Mouse (Mus musculus) right cerebral cortex, postnatal 10 days (tissue): ENCODE measurements around the gene Phactr3.

Source experiments
- DNase-seq, 2 experiments: peaks; one replicate each; pipeline ENCODE4 v3.0.0; 2021; ENCODE audit warnings: low spot score in 2 of 2

Phactr3 gene

GRCm38 (mm10) chr2:178257117-178257825 is 138.5 kb downstream of the Phactr3 start:
- DNase-seq, result no peak

DNA sequence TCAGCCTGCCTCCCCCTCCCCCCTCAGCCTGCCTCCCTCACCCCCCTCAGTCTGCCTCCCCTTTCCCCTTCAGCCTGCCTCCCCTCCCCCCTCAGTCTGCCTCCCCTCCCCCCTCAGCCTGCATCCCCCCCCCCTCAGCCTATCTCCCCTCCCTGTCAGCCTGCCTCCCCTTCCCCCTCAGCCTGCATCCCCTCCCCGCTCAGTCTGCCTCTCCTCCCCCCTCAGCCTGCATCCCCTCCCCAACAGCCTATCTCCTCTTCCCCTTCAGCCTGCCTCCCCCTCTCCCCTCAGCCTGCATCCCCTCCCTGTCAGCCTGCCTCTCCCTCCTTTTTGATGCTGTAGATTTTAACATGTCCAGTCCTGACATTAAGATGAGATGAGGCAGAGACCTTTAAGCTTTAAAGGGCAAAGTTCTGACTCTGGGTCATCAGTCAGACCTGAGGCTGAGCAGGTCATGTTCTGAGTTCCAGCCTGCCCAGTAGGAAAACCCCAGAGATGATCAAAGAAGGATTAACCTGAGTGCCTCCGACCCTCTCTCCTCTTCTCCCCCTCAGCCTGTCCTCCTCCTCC is 139.3 kb downstream of the Phactr3 start:
- no peak for DNase-seq

DNA sequence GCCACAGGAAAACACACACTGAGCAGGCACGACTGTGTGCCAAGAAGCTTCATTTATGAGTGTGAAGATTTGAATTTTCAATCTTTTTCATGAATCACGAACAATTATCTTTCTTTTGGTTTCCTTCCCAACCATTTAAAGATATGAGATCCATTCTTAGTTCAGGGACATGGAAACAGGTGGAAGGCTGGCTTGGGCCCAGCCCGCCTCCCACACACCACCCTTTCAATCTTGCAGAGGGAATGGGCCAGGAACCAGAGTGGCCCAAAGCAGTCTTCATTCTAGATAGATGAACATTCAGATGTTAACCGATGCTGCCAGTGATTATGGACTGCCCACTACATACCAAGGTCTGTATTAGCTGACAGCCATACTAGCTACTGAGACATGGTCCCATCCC is 144.3 kb downstream of the Phactr3 start:
- peak in 1 of 2 experiments; percentile 71 for DNase-seq

GRCm38 (mm10) chr2:178264389-178264788 is 145.6 kb downstream of the Phactr3 start:
- peak; percentile 90 to 94 for DNase-seq

DNA sequence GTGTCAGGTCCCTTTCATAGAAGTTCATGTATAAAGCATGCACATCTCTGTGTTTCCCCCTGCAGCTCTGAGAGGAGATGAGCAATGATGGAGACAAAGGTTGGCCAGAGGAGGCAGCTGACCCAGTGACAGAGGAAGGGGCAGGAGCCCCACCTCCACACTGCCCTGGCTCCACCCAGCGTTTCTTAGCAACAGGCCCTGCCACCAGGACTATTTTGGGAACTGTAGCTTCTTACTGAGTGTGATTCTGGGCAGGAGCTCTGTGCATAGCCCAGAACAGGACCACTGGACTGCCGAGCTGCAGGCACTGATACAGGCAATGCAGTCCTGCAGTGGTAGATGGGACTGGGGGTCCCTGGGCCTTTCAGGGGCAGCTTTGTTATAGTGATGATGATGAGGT is 146.7 kb downstream of the Phactr3 start:
- DNase-seq, result peak; percentile 64 to 77

- DNase-seq, result no peak
Measured at GRCm38 (mm10) chr2:178270794-178271193, 152.0 kb downstream of the Phactr3 start.

DNA sequence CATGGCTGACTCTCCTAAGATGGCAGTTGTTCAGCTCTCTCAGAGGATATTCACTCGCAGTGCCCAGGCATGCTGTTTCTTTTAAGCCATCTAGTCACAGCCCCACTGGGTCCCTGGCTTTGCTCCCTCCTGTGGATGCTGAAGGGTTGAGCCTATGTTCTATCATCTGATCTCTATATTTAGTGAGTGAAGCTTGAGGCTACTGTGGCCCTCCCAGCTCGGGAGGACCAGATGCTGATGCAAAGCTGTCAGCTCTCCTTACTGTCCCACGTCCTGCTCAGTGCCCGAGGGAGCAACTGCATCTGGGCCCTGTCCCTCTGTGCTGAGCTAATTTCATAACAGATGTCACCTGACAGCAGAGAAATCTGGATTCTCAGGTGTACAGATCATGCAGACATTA is 153.6 kb downstream of the Phactr3 start:
- no peak for DNase-seq

DNA sequence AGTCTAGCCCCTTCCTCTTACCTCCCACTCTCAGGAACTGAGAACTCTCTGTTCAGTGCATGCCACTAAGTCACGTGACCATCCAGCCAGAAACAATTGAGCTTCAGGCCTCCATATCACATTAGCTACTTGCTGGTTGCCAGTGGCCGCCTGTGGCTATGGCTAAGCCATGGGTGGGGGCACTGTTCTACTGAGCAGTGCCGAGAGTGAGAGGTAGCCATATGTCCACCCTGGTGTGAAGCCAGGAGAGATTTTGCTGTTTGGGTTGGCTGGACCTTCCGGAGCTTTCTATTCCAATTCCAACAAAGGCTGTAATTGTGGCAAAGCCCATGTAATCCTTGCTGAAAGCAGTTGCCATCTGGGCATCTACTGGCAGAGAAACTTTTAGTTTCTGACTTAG is 155.4 kb downstream of the Phactr3 start:
- DNase-seq, result no peak

DNA sequence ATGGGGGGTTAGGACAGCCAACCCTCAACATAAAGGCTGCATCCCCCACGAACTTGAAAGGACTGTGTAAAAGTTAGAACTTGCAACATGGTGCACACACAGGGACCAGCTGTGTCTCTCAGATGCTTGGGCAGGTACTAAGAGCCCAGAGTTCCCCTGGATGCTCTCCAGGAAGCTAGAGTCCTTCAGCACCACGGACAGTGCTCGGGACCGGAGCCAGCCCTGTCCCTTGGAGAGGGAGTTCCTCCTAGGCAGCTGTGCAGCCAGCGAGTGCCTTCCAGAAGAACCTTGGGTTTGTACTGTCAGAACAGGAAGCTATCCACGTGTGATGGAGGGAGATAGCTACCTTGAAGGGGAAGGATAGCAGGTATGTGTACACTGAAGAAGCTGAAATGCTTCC is 158.4 kb downstream of the Phactr3 start:
- no peak for DNase-seq

- no peak for DNase-seq
Measured at GRCm38 (mm10) chr2:178281183-178281582, 162.4 kb downstream of the Phactr3 start.

DNA sequence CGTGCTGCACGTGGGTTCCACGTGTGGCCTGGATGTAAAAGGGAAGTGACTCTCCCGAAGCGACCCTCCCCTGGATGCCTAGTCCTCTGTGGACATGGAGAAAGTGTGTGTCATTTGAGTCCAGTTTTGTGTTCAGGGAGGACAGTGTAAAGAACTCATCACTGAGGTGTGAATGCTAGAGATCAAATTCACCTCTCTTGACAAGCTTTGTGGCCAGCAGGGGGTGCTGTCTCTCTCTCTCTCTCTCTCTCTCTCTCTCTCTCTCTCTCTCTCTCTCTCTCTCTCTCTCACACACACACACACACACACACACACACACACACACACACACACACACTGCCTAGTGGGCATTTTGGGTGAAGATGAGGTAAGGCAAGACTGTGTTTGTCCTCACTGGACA is 168.5 kb downstream of the Phactr3 start:
- DNase-seq, result peak in 1 of 2 experiments; percentile 74

DNA sequence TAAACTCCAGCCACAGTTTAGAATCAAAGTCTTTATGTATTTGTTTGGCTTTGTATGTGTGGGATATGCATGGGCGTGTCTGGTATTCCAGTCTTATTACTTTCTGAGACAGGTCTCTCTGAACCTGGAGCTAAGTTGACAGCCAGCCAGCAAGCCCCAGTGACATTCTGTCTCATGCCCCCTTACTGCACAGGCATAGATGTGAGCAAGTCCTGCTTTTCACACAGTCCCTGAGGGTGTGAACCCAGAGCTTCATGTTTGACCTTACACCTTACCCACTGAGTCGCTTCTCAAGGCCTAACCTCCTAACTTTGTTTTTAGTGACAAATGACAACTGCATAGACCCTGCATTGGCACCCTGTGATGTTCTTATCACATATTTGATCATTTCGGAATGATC is 169.9 kb downstream of the Phactr3 start:
- no peak for DNase-seq

DNA sequence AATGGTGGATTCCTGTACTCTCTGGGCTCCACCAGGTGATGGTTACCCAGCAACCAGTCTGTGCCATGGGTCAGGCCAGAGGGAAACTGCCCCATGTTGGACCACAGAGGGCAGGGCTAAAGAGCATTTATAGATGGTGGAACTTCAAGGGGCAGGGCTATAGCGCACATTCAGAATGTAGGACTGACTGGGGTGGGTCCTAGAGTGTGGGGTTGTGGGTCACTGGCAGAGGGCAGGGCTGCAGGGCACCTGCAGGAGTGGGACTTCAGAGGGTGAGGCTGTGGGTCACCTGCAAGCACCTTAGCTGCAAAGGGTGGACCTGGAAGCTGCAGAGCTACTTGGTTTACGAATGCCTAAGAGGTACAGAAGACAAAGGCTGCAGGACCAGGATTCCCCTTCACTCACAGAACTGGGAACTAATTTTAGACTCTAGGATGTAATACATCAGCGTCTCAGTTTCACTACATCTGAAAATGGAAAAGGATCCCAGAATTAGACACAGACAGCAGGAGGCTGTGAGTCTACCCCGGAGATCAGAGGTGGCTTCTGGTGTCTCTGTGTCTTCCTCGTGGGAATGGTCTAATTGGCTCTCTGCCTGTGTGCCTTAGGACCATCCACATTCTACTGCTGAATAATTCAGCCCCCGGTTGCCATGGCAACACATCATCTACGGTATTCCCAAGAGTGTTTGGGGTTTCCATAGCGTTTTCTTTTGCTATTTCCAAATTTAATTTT is 184.8 kb downstream of the Phactr3 start:
- DNase-seq, result peak; percentile 93 to 95

DNA sequence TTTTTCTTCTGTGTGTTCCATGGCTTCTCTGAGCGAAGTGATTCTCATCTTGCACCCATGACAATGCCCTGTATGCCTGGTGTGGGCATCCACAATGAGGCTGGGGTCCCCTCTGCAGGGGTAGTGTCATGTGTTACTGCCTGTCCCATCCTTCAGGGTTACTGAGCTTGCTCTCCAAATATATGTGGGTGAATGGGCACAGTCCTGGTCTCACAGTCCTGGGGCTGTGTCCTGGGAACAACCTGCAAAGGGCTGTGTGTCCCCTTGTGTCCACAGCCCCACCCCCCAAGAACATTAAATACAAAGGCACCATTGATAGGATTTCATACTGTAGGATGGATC is 185.4 kb downstream of the Phactr3 start:
- DNase-seq, result no peak

DNA sequence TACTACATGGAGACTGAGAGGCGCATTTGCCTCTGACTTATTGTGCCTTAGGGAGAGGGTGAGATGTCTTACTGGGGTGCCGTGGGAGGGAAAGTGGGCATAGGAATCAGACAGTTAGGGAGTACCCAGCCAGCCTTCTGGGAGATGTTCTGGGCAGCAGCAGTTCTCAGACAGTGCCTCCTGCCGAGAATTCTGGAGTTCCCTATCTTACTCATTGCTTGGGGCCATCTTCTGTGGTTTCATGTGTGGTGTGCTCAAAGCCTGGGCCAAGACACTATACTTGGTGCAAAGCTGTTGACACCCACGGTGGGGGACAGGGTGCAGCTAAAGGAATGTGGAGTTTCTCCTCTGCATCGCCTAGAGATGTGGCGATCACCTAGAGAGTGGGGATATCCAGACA is 185.9 kb downstream of the Phactr3 start:
- DNase-seq, result no peak

DNA sequence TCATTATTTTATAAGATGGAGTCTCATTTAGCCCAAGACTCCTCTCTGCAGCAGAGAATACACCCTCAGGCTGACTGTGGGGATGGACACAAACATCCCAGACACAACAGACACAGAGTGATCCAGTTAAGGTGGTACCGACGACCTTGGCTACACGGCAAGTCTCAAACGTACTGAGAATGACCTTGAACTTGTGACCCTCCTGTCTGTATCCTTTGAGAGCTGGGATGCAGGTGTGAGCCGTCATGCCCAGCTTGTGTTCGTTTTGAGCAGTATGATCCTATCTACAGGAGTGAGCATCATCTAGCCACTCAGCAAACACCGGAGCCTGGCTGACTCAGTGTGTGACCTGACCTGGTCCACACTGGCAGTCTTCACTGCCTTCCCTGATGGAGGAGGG is 194.8 kb downstream of the Phactr3 start:
- no peak for DNase-seq

- DNase-seq, result no peak
Measured at GRCm38 (mm10) chr2:178316281-178316680, 197.5 kb downstream of the Phactr3 start.

DNA sequence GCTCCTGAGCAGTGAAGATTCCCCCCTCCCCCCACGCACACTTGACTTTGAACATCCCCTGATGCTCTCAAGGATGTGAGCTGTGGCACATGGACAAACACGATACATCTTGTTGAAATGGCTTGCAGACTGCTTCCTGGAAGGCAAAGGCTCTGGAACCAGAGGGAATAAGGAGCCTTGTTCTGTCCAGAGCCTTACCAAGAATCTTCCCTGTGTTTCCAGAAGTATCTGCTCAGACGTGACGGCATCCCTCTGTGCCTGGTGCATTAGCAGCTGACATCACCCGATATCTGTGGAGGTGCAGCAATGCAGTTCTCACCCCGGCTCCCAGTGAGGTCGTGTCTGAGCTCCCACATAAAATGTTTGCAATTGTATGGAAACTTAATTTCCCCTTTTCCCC is 201.0 kb downstream of the Phactr3 start:
- DNase-seq, result peak in 1 of 2 experiments; percentile 16

DNA sequence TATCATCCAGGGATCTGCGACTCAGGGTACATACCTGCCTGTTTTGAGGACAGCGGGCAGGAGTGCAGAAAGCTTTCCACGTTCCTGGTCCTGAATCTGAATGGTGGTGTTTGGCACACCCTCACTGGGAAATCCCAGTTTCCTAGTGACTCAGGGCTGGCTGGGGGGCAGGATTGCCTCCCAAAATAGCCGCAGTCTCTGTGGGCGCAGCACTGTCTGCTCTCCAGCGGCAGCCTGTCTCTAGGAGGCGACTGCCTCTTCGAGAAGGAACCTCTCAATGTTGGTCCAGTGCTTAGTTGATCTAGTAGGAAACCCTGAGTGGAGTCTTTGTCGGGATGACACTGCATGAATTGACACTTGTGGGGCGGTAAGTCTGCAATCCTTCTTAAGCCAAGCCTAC is 202.5 kb downstream of the Phactr3 start:
- peak in 1 of 2 experiments; percentile 44 for DNase-seq

DNA sequence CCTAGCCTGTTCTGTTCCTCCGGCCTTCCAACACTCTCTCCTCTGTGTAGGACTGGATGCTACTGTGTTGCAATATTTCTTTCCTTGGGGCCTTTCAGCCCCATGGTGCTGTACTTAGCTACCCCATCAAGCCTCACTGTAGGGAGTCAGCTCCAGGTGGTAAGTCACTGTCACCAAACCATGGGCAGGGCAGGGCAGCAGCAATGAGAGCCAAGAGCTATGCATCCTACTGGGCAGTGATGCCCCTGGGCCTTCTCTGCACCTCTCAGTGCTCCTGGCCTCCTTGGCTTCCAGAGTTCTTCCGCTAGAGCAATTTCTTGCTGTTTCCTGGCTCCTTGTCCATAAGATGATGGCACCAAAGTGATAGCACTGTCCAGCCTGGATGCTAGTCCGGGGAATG is 205.6 kb downstream of the Phactr3 start:
- DNase-seq, result peak; percentile 16 to 25

GRCm38 (mm10) chr2:178324818-178325217 is 206.0 kb downstream of the Phactr3 start:
- DNase-seq, result peak; percentile 20 to 21

DNA sequence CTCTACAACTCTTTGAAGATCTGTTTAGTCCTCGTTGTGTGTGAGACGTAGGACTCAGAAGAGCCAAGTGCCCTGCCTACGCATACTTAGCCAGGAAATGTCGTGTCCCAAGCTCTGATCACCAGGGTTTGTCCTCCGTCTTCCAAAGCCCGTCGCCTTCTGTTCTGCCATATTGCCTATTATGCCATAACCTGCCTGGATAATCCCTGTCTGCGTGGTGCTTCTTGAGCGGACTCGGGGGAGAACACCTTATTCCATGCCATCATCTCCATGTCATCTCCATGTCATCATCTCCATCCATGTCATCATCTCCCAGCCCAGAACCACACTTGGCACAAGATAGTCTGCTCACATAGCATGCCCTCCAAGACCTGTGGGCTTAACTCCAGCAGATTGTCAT is 207.3 kb downstream of the Phactr3 start:
- DNase-seq, result peak; percentile 20 to 30
